Mouse (Mus musculus): ENCODE measurements around the gene Ndfip2. TPM values are rescaled to one million over a fixed set of nuclear protein-coding genes. Genes with fewer than 3 reads are reported as not detected.
A peak's percentile ranks its signal among the peaks of the same experiment; 100 is the strongest.

Gene Ndfip2
- polyA plus RNA-seq, 1 experiment from 2014 or later: 76.1 TPM

- no peak for DNase-seq (ENCODE audit: low spot score, missing footprints)
- Histone ChIP-seq H3K27me3 (ENCODE audit: control insufficient read depth, insufficient read depth, low read length) (no peaks in the 10 kb centered on the region), H3K4me3 (ENCODE audit: low read depth, low read length) (no peak overlapping the region), H3K4me1 (ENCODE audit: control insufficient read depth, insufficient read depth, low read length) (no peaks in the 10 kb centered on the region), H3K27ac (ENCODE audit: low read depth, low read length) (no peak overlapping the region), H3K9ac (ENCODE audit: low read length) (no peak overlapping the region), H3K9me3 (ENCODE audit: control insufficient read depth, low read length) (no peaks in the 10 kb centered on the region), H3K36me3 (ENCODE audit: control insufficient read depth, insufficient read depth, low read length) (no peaks in the 10 kb centered on the region), H3K4me2 (no peak overlapping the region)
- ATAC-seq (ENCODE audit: low FRiP score): no peak
- WGBS: 87% methylated on average over 5 of the region's 5 CpGs
Observed at GRCm38 (mm10) chr14:105322829-105323228, 64.5 kb downstream of the Ndfip2 start.

GRCm38 (mm10) chr14:105323448-105323847, 65.1 kb downstream of the Ndfip2 start:
- H3K36me3 ChIP-seq (ENCODE audit: control insufficient read depth, insufficient read depth, low read length): no peaks in the 10 kb centered on the region
- H3K27ac ChIP-seq (ENCODE audit: low read depth, low read length): no peak overlapping the region
- DNase-seq (ENCODE audit: low spot score, missing footprints) (no peak), ATAC-seq (ENCODE audit: low FRiP score) (no peak)
- no peak overlapping the region for H3K4me3 ChIP-seq (ENCODE audit: low read depth, low read length)
- no peak overlapping the region for H3K4me2 ChIP-seq
- no peaks in the 10 kb centered on the region; the same call in 1 of the 2 replicates for H3K4me1 ChIP-seq (ENCODE audit: control insufficient read depth, insufficient read depth, low read length)
- H3K9me3 ChIP-seq (ENCODE audit: control insufficient read depth, low read length): no peaks in the 10 kb centered on the region
- no peaks in the 10 kb centered on the region for H3K27me3 ChIP-seq (ENCODE audit: control insufficient read depth, insufficient read depth, low read length)
- 87% methylated on average over 9 of the region's 9 CpGs for WGBS
- H3K9ac ChIP-seq (ENCODE audit: low read length): no peak overlapping the region

- Histone ChIP-seq H3K36me3 (ENCODE audit: control insufficient read depth, insufficient read depth, low read length) (no peaks in the 10 kb centered on the region), H3K27ac (ENCODE audit: low read depth, low read length) (no peak overlapping the region), H3K27me3 (ENCODE audit: control insufficient read depth, insufficient read depth, low read length) (no peaks in the 10 kb centered on the region), H3K9me3 (ENCODE audit: control insufficient read depth, low read length) (no peaks in the 10 kb centered on the region), H3K4me1 (ENCODE audit: control insufficient read depth, insufficient read depth, low read length) (peaks cover 3% of the 10 kb centered on the region), H3K4me2 (peak overlapping the region; percentile 18; the same call in 1 of the 2 replicates), H3K4me3 (ENCODE audit: low read depth, low read length) (no peak overlapping the region), H3K9ac (ENCODE audit: low read length) (peak overlapping the region; percentile 28; the same call in 1 of the 2 replicates)
- peak; percentile 57 for ATAC-seq (ENCODE audit: low FRiP score)
- WGBS: 40% methylated on average over 13 of the region's 13 CpGs
- peak; percentile 87 for DNase-seq (ENCODE audit: low spot score, missing footprints)
Observed at GRCm38 (mm10) chr14:105328397-105329302, 70.3 kb downstream of the Ndfip2 start.

GRCm38 (mm10) chr14:105333475-105334094, 75.2 kb downstream of the Ndfip2 start:
- no peak for DNase-seq (ENCODE audit: low spot score, missing footprints)
- H3K9ac ChIP-seq (ENCODE audit: low read length): no peak overlapping the region
- 50% methylated on average over 16 of the region's 16 CpGs for WGBS
- peak overlapping the region; percentile 19; the same call in 1 of the 2 replicates for H3K4me2 ChIP-seq
- H3K27me3 ChIP-seq (ENCODE audit: control insufficient read depth, insufficient read depth, low read length): no peaks in the 10 kb centered on the region
- no peak overlapping the region for H3K27ac ChIP-seq (ENCODE audit: low read depth, low read length)
- H3K4me3 ChIP-seq (ENCODE audit: low read depth, low read length): peak overlapping the region; percentile 1; the same call in 1 of the 2 replicates
- peaks cover 3% of the 10 kb centered on the region; the same call in 1 of the 2 replicates for H3K4me1 ChIP-seq (ENCODE audit: control insufficient read depth, insufficient read depth, low read length)
- no peaks in the 10 kb centered on the region for H3K36me3 ChIP-seq (ENCODE audit: control insufficient read depth, insufficient read depth, low read length)
- peak; percentile 61 for ATAC-seq (ENCODE audit: low FRiP score)
- H3K9me3 ChIP-seq (ENCODE audit: control insufficient read depth, low read length): no peaks in the 10 kb centered on the region

- Histone ChIP-seq H3K27me3 (ENCODE audit: control insufficient read depth, insufficient read depth, low read length) (no peaks in the 10 kb centered on the region), H3K4me3 (ENCODE audit: low read depth, low read length) (no peak overlapping the region), H3K4me2 (no peak overlapping the region), H3K36me3 (ENCODE audit: control insufficient read depth, insufficient read depth, low read length) (no peaks in the 10 kb centered on the region), H3K4me1 (ENCODE audit: control insufficient read depth, insufficient read depth, low read length) (no peaks in the 10 kb centered on the region), H3K9me3 (ENCODE audit: control insufficient read depth, low read length) (no peaks in the 10 kb centered on the region), H3K9ac (ENCODE audit: low read length) (no peak overlapping the region), H3K27ac (ENCODE audit: low read depth, low read length) (no peak overlapping the region)
- WGBS: 80% methylated on average over 8 of the region's 8 CpGs
- ATAC-seq (ENCODE audit: low FRiP score) (no peak), DNase-seq (ENCODE audit: low spot score, missing footprints) (no peak)
Observed at GRCm38 (mm10) chr14:105341765-105342164, 83.4 kb downstream of the Ndfip2 start.

- H3K4me2 ChIP-seq: no peak overlapping the region
- no peak overlapping the region for H3K9ac ChIP-seq (ENCODE audit: low read length)
- DNase-seq (ENCODE audit: low spot score, missing footprints) (no peak), ATAC-seq (ENCODE audit: low FRiP score) (no peak)
- no peaks in the 10 kb centered on the region for H3K27me3 ChIP-seq (ENCODE audit: control insufficient read depth, insufficient read depth, low read length)
- no peak overlapping the region for H3K27ac ChIP-seq (ENCODE audit: low read depth, low read length)
- no peaks in the 10 kb centered on the region for H3K4me1 ChIP-seq (ENCODE audit: control insufficient read depth, insufficient read depth, low read length)
- no peaks in the 10 kb centered on the region for H3K9me3 ChIP-seq (ENCODE audit: control insufficient read depth, low read length)
- H3K36me3 ChIP-seq (ENCODE audit: control insufficient read depth, insufficient read depth, low read length): no peaks in the 10 kb centered on the region
- no peak overlapping the region for H3K4me3 ChIP-seq (ENCODE audit: low read depth, low read length)
- 75% methylated on average over 11 of the region's 11 CpGs for WGBS
Observed at GRCm38 (mm10) chr14:105354121-105354520, 95.7 kb downstream of the Ndfip2 start.

Other genes starting within 250 kb of the Ndfip2 start
- gene Rbm26, start 81.2 kb upstream of the Ndfip2 start, polyA plus RNA-seq (2014; fragmentation: Nextera tagmentation; extraction: Ambion mirVana): 38.5 and 43.0 TPM in 2 replicates

All from midbrain, embryonic 11.5 days (tissue).